Mouse (Mus musculus): Measurements from ENCODE around the gene Mas1.

Mas1 gene

GRCm38 (mm10) chr17:12872275-12873028 is 4.5 kb upstream of the Mas1 start:
- DNase-seq (ENCODE audit: low read depth), result no peak

- DNase-seq (ENCODE audit: low read depth), result peak; percentile 17
Observed at GRCm38 (mm10) chr17:12868640-12869039, 697 bp upstream of the Mas1 start.

GRCm38 (mm10) chr17:12866853-12867252 is 1.1 kb downstream of the Mas1 start:
- no peak for DNase-seq (ENCODE audit: low read depth)

GRCm38 (mm10) chr17:12865407-12865806 is 2.5 kb downstream of the Mas1 start:
- no peak for DNase-seq (ENCODE audit: low read depth)

- DNase-seq (ENCODE audit: low read depth), result no peak
Observed at GRCm38 (mm10) chr17:12864111-12864510, 3.8 kb downstream of the Mas1 start.

- no peak for DNase-seq (ENCODE audit: low read depth)
Observed at GRCm38 (mm10) chr17:12859006-12859520, 8.9 kb downstream of the Mas1 start.

- peak; percentile 37 for DNase-seq (ENCODE audit: low read depth)
Observed at GRCm38 (mm10) chr17:12858072-12858471, 9.9 kb downstream of the Mas1 start.

GRCm38 (mm10) chr17:12857395-12857794 is 10.5 kb downstream of the Mas1 start:
- DNase-seq (ENCODE audit: low read depth), result no peak

- no peak for DNase-seq (ENCODE audit: low read depth)
Observed at GRCm38 (mm10) chr17:12854386-12854785, 13.6 kb downstream of the Mas1 start.

- no peak for DNase-seq (ENCODE audit: low read depth)
Observed at GRCm38 (mm10) chr17:12853821-12854220, 14.1 kb downstream of the Mas1 start.

- no peak for DNase-seq (ENCODE audit: low read depth)
Observed at GRCm38 (mm10) chr17:12851689-12852088, 16.3 kb downstream of the Mas1 start.

GRCm38 (mm10) chr17:12849778-12850382 is 18.1 kb downstream of the Mas1 start:
- peak; percentile 17 for DNase-seq (ENCODE audit: low read depth)

- no peak for DNase-seq (ENCODE audit: low read depth)
Observed at GRCm38 (mm10) chr17:12847736-12848135, 20.2 kb downstream of the Mas1 start.

- no peak for DNase-seq (ENCODE audit: low read depth)
Observed at GRCm38 (mm10) chr17:12846474-12846873, 21.5 kb downstream of the Mas1 start.

- DNase-seq (ENCODE audit: low read depth), result no peak
Observed at GRCm38 (mm10) chr17:12845862-12846261, 22.1 kb downstream of the Mas1 start.

- no peak for DNase-seq (ENCODE audit: low read depth)
Observed at GRCm38 (mm10) chr17:12844540-12844939, 23.4 kb downstream of the Mas1 start.

GRCm38 (mm10) chr17:12843826-12844225 is 24.1 kb downstream of the Mas1 start:
- no peak for DNase-seq (ENCODE audit: low read depth)

- no peak for DNase-seq (ENCODE audit: low read depth)
Observed at GRCm38 (mm10) chr17:12839475-12840267, 28.3 kb downstream of the Mas1 start.

GRCm38 (mm10) chr17:12835738-12836137 is 32.2 kb downstream of the Mas1 start:
- no peak for DNase-seq (ENCODE audit: low read depth)

- DNase-seq (ENCODE audit: low read depth), result no peak
Observed at GRCm38 (mm10) chr17:12834826-12835225, 33.1 kb downstream of the Mas1 start.

GRCm38 (mm10) chr17:12834317-12834716 is 33.6 kb downstream of the Mas1 start:
- DNase-seq (ENCODE audit: low read depth), result no peak

GRCm38 (mm10) chr17:12832657-12833056 is 35.3 kb downstream of the Mas1 start:
- no peak for DNase-seq (ENCODE audit: low read depth)

- DNase-seq (ENCODE audit: low read depth), result peak; percentile 70
Observed at GRCm38 (mm10) chr17:12832231-12832630, 35.7 kb downstream of the Mas1 start.
